Mouse (Mus musculus) embryonic facial prominence, embryonic 14.5 days (tissue): ENCODE results near the gene Ninj2. TPM values are rescaled to one million over a fixed set of nuclear protein-coding genes. Genes with fewer than 3 reads are reported as not detected.
"Not testable (repeated sequence)": the region's sequence is repeated elsewhere in the genome, so short reads cannot be mapped to it uniquely, and the experiment has no call there.

ENCODE experiments used
- ATAC-seq: fragments of 200-750 bp; cut with Nextera tagmentation; 2 replicates; pipeline ENCODE4 v1.8.0; 2017; ENCODE audit warnings: low read depth, moderate number of reproducible peaks, moderate TSS enrichment
- DNase-seq: peaks from one replicate; pipeline ENCODE4 v3.0.0-alpha.2; 2015; ENCODE audit warnings: low spot score
- H3K27ac ChIP-seq: fragments of 300-500 bp; sonication (generic); replicated peaks from 2 replicates; pipeline ENCODE4 v1.5.1; 2014; ENCODE audit warnings: low read depth, mild to moderate bottlenecking, low read length, moderate library complexity
- H3K27me3 ChIP-seq: fragments of 300-500 bp; sonication (generic); replicated peaks from 2 replicates; pipeline ENCODE4 v1.6.1; 2014; ENCODE audit warnings: low read length; ENCODE audit not compliant: control insufficient read depth, insufficient read depth
- H3K36me3 ChIP-seq: fragments of 300-500 bp; sonication (generic); 2 replicates; pipeline ENCODE4 v1.6.1; 2014; ENCODE audit warnings: low read length, mixed read lengths; ENCODE audit not compliant: control insufficient read depth, insufficient read depth
- H3K4me1 ChIP-seq: fragments of 300-500 bp; sonication (generic); 2 replicates; pipeline ENCODE4 v1.6.1; 2014; ENCODE audit warnings: antibody characterized with exemption, low read length; ENCODE audit not compliant: control insufficient read depth, insufficient read depth
- H3K4me2 ChIP-seq: fragments of 300-500 bp; sonication (generic); 2 replicates; pipeline ENCODE4 v1.6.1; 2014; ENCODE audit warnings: low read depth, mild to moderate bottlenecking, low read length, moderate library complexity, mixed read lengths
- H3K4me3 ChIP-seq: fragments of 300-500 bp; sonication (generic); 2 replicates; pipeline ENCODE4 v1.5.1; 2014; ENCODE audit warnings: low read depth, mild to moderate bottlenecking, low read length
- H3K9ac ChIP-seq: fragments of 300-500 bp; sonication (generic); 2 replicates; pipeline ENCODE4 v1.6.1; 2014; ENCODE audit warnings: low read depth, mild to moderate bottlenecking, low read length, moderate library complexity, mixed read lengths
- H3K9me3 ChIP-seq: fragments of 300-500 bp; sonication (generic); 2 replicates; pipeline ENCODE4 v1.6.1; 2016; ENCODE audit warnings: low read length; ENCODE audit not compliant: control insufficient read depth
- WGBS: fragments of 180-500 bp; shearing (Covaris S2); extraction: QIAGEN DNeasy Blood & Tissue Kit; methylation state at CpG from one replicate; pipeline ENCODE4 v1.1.7; 2014; 5-methylcytosine and 5-hydroxymethylcytosine counted together
- polyA plus RNA-seq: library from polyadenylated mRNA; unstranded; fragments of >200 nt; fragmentation: Nextera tagmentation; extraction: Ambion mirVana; gene quantifications from 2 replicates; pipeline ENCODE4 v1.2.1, GENCODE M21; 2014

Gene Ninj2
- polyA plus RNA-seq, 1 experiment from 2014 or later: 0.61 TPM

- Histone ChIP-seq H3K27ac (no peak overlapping the region), H3K36me3 (no peaks in the 10 kb centered on the region), H3K9ac (no peak overlapping the region), H3K4me1 (0 out of 2 replicates have a peak, but pooled peaks cover 5% of the 10 kb centered on the region), H3K4me3 (no peak overlapping the region), H3K4me2 (no peak overlapping the region), H3K9me3 (no peaks in the 10 kb centered on the region), H3K27me3 (no peaks in the 10 kb centered on the region)
- 93% methylated on average over 2 of the region's 2 CpGs for WGBS
- no peak for DNase-seq
- ATAC-seq: no peak
Measured at GRCm38 (mm10) chr6:120084983-120085382, 8.2 kb upstream of the Ninj2 start.

GRCm38 (mm10) chr6:120085832-120086231 lies 7.3 kb upstream of the Ninj2 start:
- Histone ChIP-seq H3K27ac (no peak overlapping the region), H3K36me3 (no peaks in the 10 kb centered on the region), H3K27me3 (no peaks in the 10 kb centered on the region), H3K4me3 (no peak overlapping the region), H3K4me1 (0 out of 2 replicates have a peak, but pooled peaks cover 5% of the 10 kb centered on the region), H3K9ac (no peak overlapping the region), H3K9me3 (no peaks in the 10 kb centered on the region), H3K4me2 (no peak overlapping the region)
- no peak for ATAC-seq
- no peak for DNase-seq
- WGBS: 78% methylated on average over 3 of the region's 3 CpGs

GRCm38 (mm10) chr6:120087041-120087440 lies 6.1 kb upstream of the Ninj2 start:
- not testable (repeated sequence) for H3K9me3 ChIP-seq
- 88% methylated on average over 6 of the region's 8 CpGs for WGBS

GRCm38 (mm10) chr6:120090712-120091248 lies 2.4 kb upstream of the Ninj2 start:
- H3K4me1 ChIP-seq: no peaks in the 10 kb centered on the region
- no peak overlapping the region for H3K4me3 ChIP-seq
- no peaks in the 10 kb centered on the region for H3K36me3 ChIP-seq
- H3K9ac ChIP-seq: no peak overlapping the region
- no peaks in the 10 kb centered on the region for H3K9me3 ChIP-seq
- WGBS: 32% methylated on average over 15 of the region's 15 CpGs
- H3K27me3 ChIP-seq: no peaks in the 10 kb centered on the region
- no peak overlapping the region for H3K27ac ChIP-seq
- no peak overlapping the region for H3K4me2 ChIP-seq
- ATAC-seq: no peak
- no peak for DNase-seq

More at GRCm38 (mm10) chr6:120087041-120087440, 6.1 kb upstream of the Ninj2 start:
- H3K4me1 ChIP-seq, H3K27ac ChIP-seq, H3K4me2 ChIP-seq, H3K27me3 ChIP-seq, H3K4me3 ChIP-seq, H3K9ac ChIP-seq, ATAC-seq, DNase-seq, H3K36me3 ChIP-seq: not testable (repeated sequence)

GRCm38 (mm10) chr6:120091956-120092355 lies 1.2 kb upstream of the Ninj2 start:
- WGBS: 61% methylated on average over 4 of the region's 4 CpGs
- Histone ChIP-seq H3K9ac (no peak overlapping the region), H3K4me1 (no peaks in the 10 kb centered on the region), H3K4me2 (no peak overlapping the region), H3K36me3 (no peaks in the 10 kb centered on the region), H3K4me3 (no peak overlapping the region), H3K9me3 (no peaks in the 10 kb centered on the region), H3K27me3 (no peaks in the 10 kb centered on the region), H3K27ac (no peak overlapping the region)
- DNase-seq (no peak), ATAC-seq (no peak)

- Histone ChIP-seq H3K4me2 (no peak overlapping the region), H3K9me3 (no peaks in the 10 kb centered on the region), H3K27ac (no peak overlapping the region), H3K36me3 (no peaks in the 10 kb centered on the region), H3K9ac (no peak overlapping the region), H3K4me3 (no peak overlapping the region), H3K4me1 (no peaks in the 10 kb centered on the region), H3K27me3 (no peaks in the 10 kb centered on the region)
- ATAC-seq: no peak
- no peak for DNase-seq
- WGBS: 68% methylated on average over 9 of the region's 9 CpGs
Measured at GRCm38 (mm10) chr6:120094091-120094776, 1.1 kb downstream of the Ninj2 start.

GRCm38 (mm10) chr6:120095096-120095495 lies 1.9 kb downstream of the Ninj2 start:
- ATAC-seq (no peak), DNase-seq (no peak)
- Histone ChIP-seq H3K9ac (no peak overlapping the region), H3K9me3 (no peaks in the 10 kb centered on the region), H3K27ac (no peak overlapping the region), H3K4me2 (no peak overlapping the region), H3K36me3 (no peaks in the 10 kb centered on the region), H3K4me3 (no peak overlapping the region), H3K4me1 (no peaks in the 10 kb centered on the region), H3K27me3 (no peaks in the 10 kb centered on the region)
- WGBS: 75% methylated on average over 5 of the region's 5 CpGs

GRCm38 (mm10) chr6:120095501-120095900 lies 2.4 kb downstream of the Ninj2 start:
- Histone ChIP-seq H3K27ac (no peak overlapping the region), H3K4me1 (no peaks in the 10 kb centered on the region), H3K4me2 (no peak overlapping the region), H3K9me3 (no peaks in the 10 kb centered on the region), H3K4me3 (no peak overlapping the region), H3K27me3 (no peaks in the 10 kb centered on the region), H3K9ac (no peak overlapping the region), H3K36me3 (no peaks in the 10 kb centered on the region)
- no peak for ATAC-seq
- 81% methylated on average over 1 of the region's 1 CpGs for WGBS
- no peak for DNase-seq

- ATAC-seq: no peak
- WGBS: 71% methylated on average over 5 of the region's 5 CpGs
Measured at GRCm38 (mm10) chr6:120099392-120099791, 6.2 kb downstream of the Ninj2 start.

More at GRCm38 (mm10) chr6:120099392-120099791, 6.2 kb downstream of the Ninj2 start:
- Histone ChIP-seq H3K4me2 (no peak overlapping the region), H3K4me3 (no peak overlapping the region), H3K27ac (no peak overlapping the region), H3K27me3 (no peaks in the 10 kb centered on the region), H3K36me3 (no peaks in the 10 kb centered on the region), H3K4me1 (no peaks in the 10 kb centered on the region), H3K9me3 (no peaks in the 10 kb centered on the region), H3K9ac (no peak overlapping the region)
- DNase-seq: no peak
